Mouse (Mus musculus) WW6 (cell line): ENCODE measurements around the gene Tmem131l.

ENCODE experiments used
- DNase-seq: peaks from one replicate; pipeline ENCODE4 v3.0.0-alpha.2; 2013; ENCODE audit warnings: low read depth, low spot score

Tmem131l gene

GRCm38 (mm10) chr3:83978497-83979410 is 61.2 kb downstream of the Tmem131l start:
- DNase-seq = no peak

- DNase-seq = no peak
Measured at GRCm38 (mm10) chr3:83977817-83978216, 62.2 kb downstream of the Tmem131l start.

- no peak for DNase-seq
Measured at GRCm38 (mm10) chr3:83976161-83976560, 63.8 kb downstream of the Tmem131l start.

- no peak for DNase-seq
Measured at GRCm38 (mm10) chr3:83973339-83973738, 66.6 kb downstream of the Tmem131l start.

GRCm38 (mm10) chr3:83970629-83971028 is 69.3 kb downstream of the Tmem131l start:
- DNase-seq = no peak

- DNase-seq = no peak
Measured at GRCm38 (mm10) chr3:83969081-83969480, 70.9 kb downstream of the Tmem131l start.

- DNase-seq = no peak
Measured at GRCm38 (mm10) chr3:83967791-83968190, 72.2 kb downstream of the Tmem131l start.

GRCm38 (mm10) chr3:83965333-83965732 is 74.6 kb downstream of the Tmem131l start:
- DNase-seq = no peak

- DNase-seq = no peak
Measured at GRCm38 (mm10) chr3:83963705-83964104, 76.3 kb downstream of the Tmem131l start.

GRCm38 (mm10) chr3:83962571-83962970 is 77.4 kb downstream of the Tmem131l start:
- DNase-seq = no peak

- DNase-seq = no peak
Measured at GRCm38 (mm10) chr3:83962076-83962475, 77.9 kb downstream of the Tmem131l start.

- DNase-seq = no peak
Measured at GRCm38 (mm10) chr3:83958951-83959681, 80.9 kb downstream of the Tmem131l start.

GRCm38 (mm10) chr3:83953879-83954278 is 86.1 kb downstream of the Tmem131l start:
- DNase-seq = no peak

GRCm38 (mm10) chr3:83948801-83949200 is 91.2 kb downstream of the Tmem131l start:
- DNase-seq = no peak

- no peak for DNase-seq
Measured at GRCm38 (mm10) chr3:83947476-83948245, 92.3 kb downstream of the Tmem131l start.

- no peak for DNase-seq
Measured at GRCm38 (mm10) chr3:83946848-83947247, 93.1 kb downstream of the Tmem131l start.

GRCm38 (mm10) chr3:83943691-83944090 is 96.3 kb downstream of the Tmem131l start:
- peak; percentile 52 for DNase-seq

GRCm38 (mm10) chr3:83943212-83943611 is 96.8 kb downstream of the Tmem131l start:
- no peak for DNase-seq

- DNase-seq = no peak
Measured at GRCm38 (mm10) chr3:83941921-83942320, 98.1 kb downstream of the Tmem131l start.

GRCm38 (mm10) chr3:83938871-83939270 is 101.1 kb downstream of the Tmem131l start:
- no peak for DNase-seq

- no peak for DNase-seq
Measured at GRCm38 (mm10) chr3:83934514-83934913, 105.5 kb downstream of the Tmem131l start.
